Mouse (Mus musculus): ENCODE results near the gene Chdh. TPM values are rescaled to one million over a fixed set of nuclear protein-coding genes. Genes with fewer than 3 reads are reported as not detected.

Gene Chdh
- polyA plus RNA-seq, 1 experiment, result not detected

DNA sequence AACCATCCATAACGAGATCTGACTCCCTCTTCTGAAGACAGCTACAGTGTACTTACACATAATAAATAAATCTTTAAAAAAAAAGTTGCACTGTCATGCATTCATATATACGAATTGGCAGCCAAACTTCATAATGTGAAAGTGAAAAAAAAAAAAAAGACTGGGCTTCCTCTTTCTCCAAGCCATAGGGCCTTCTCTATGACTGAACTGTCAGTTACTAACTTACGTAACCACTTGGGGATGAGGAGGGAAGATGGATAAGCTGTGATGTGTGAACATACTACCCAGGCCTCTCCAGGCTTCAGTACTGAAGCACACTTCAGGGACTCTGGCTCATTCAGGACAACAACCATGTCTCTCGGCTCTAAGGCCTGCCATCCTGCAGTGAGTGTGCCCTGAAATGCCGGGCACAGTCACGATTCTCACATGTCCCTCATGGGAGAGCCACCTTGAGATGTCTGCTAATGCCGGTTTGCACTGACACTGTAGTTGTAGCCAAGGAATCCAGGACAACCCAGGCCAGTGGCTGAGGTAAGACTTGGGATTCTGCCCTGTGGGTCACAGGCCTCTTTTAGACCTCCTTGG is 34.6 kb downstream of the Chdh start:
- no peak for TF ChIP-seq CTCF (IDR thresholded peaks at IDR 0.05; ENCODE audit: insufficient read depth, low read depth, low read length)
- no peak for TF ChIP-seq POLR2A (IDR thresholded peaks at IDR 0.05; ENCODE audit: insufficient read depth, low read depth, low read length)
- Histone ChIP-seq H3K4me1 (ENCODE audit: control insufficient read depth, insufficient read depth, low read length) (peaks cover 7% of the 10 kb centered on the region; the same call in 1 of the 2 replicates), H3K27ac (ENCODE audit: insufficient read depth, low read depth, low read length) (no peak overlapping the region), H3K4me3 (ENCODE audit: insufficient read depth, low read depth, low read length) (no peak overlapping the region)
- WGBS, result 79% methylated on average over 7 of the region's 7 CpGs

- Histone ChIP-seq H3K4me1 (ENCODE audit: control insufficient read depth, insufficient read depth, low read length) (peaks cover 7% of the 10 kb centered on the region; the same call in 1 of the 2 replicates), H3K4me3 (ENCODE audit: insufficient read depth, low read depth, low read length) (no peak overlapping the region), H3K27ac (ENCODE audit: insufficient read depth, low read depth, low read length) (no peak overlapping the region)
- no peak for TF ChIP-seq CTCF (IDR thresholded peaks at IDR 0.05; ENCODE audit: insufficient read depth, low read depth, low read length)
- TF ChIP-seq POLR2A (IDR thresholded peaks at IDR 0.05; ENCODE audit: insufficient read depth, low read depth, low read length), result no peak
- 87% methylated on average over 10 of the region's 10 CpGs for WGBS
Measured at GRCm38 (mm10) chr14:30045239-30045638, 36.4 kb downstream of the Chdh start.

DNA sequence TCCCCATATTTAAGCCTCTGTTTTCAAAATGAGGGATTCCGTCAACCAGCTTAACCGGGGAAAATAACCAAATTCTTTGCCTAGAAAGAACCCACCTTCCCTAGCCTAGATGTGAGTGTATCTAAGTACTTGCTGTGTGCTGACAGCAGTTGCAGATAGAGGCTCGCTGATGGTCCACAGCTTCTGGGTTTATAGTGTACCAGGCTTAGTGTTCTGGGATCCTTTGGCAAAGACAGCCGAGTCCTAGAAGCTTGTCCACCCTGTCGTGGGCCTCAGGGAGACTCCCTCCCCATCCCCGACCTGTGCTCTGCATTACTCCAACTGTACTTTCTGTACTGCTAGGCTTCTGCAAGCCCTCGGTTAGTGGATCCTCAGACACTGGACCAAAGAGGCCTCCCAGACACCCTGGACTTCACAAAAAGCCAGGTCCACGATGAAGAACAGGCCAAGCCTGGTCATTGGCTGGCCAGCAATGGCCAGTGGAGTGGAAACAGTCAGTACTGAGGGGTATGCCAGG is 36.9 kb downstream of the Chdh start:
- no peak overlapping the region for H3K27ac ChIP-seq (ENCODE audit: insufficient read depth, low read depth, low read length)
- no peak for TF ChIP-seq CTCF (IDR thresholded peaks at IDR 0.05; ENCODE audit: insufficient read depth, low read depth, low read length)
- no peak for TF ChIP-seq POLR2A (IDR thresholded peaks at IDR 0.05; ENCODE audit: insufficient read depth, low read depth, low read length)
- 86% methylated on average over 8 of the region's 8 CpGs for WGBS
- no peak overlapping the region for H3K4me3 ChIP-seq (ENCODE audit: insufficient read depth, low read depth, low read length)
- peaks cover 7% of the 10 kb centered on the region; the same call in 1 of the 2 replicates for H3K4me1 ChIP-seq (ENCODE audit: control insufficient read depth, insufficient read depth, low read length)

GRCm38 (mm10) chr14:30046976-30047375 is 38.2 kb downstream of the Chdh start:
- no peak for TF ChIP-seq POLR2A (IDR thresholded peaks at IDR 0.05; ENCODE audit: insufficient read depth, low read depth, low read length)
- no peak for TF ChIP-seq CTCF (IDR thresholded peaks at IDR 0.05; ENCODE audit: insufficient read depth, low read depth, low read length)
- WGBS, result 44% methylated on average over 4 of the region's 4 CpGs
- Histone ChIP-seq H3K4me1 (ENCODE audit: control insufficient read depth, insufficient read depth, low read length) (peaks cover 7% of the 10 kb centered on the region; the same call in 1 of the 2 replicates), H3K4me3 (ENCODE audit: insufficient read depth, low read depth, low read length) (no peak overlapping the region), H3K27ac (ENCODE audit: insufficient read depth, low read depth, low read length) (no peak overlapping the region)

- WGBS, result 86% methylated on average over 3 of the region's 3 CpGs
- peaks cover 11% of the 10 kb centered on the region; the same call in 1 of the 2 replicates for H3K4me1 ChIP-seq (ENCODE audit: control insufficient read depth, insufficient read depth, low read length)
- TF ChIP-seq POLR2A (IDR thresholded peaks at IDR 0.05; ENCODE audit: insufficient read depth, low read depth, low read length) (no peak), CTCF (IDR thresholded peaks at IDR 0.05; ENCODE audit: insufficient read depth, low read depth, low read length) (no peak)
- H3K27ac ChIP-seq (ENCODE audit: insufficient read depth, low read depth, low read length), result no peak overlapping the region
- no peak overlapping the region for H3K4me3 ChIP-seq (ENCODE audit: insufficient read depth, low read depth, low read length)
Measured at GRCm38 (mm10) chr14:30048049-30048448, 39.2 kb downstream of the Chdh start.

DNA sequence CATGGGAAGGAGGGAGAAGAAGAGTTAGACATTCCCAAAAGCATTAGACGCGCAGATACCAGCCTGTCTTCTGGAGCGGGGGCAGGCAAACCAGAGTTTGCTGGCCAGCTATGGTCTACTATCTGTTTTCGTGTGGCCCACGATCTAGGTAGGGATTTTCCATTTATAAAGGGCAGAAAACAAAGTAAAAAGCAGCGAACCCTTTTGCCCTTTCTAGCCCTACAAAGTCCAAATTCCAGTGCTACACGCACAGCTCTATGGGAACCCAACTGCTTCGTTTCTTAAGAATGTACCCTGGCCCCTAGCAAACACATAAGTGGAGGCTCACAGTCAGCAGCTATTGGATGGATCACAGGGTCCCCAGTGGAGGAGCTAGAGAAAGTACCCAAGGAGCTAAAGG is 41.5 kb downstream of the Chdh start:
- Histone ChIP-seq H3K4me3 (ENCODE audit: insufficient read depth, low read depth, low read length) (no peak overlapping the region), H3K27ac (ENCODE audit: insufficient read depth, low read depth, low read length) (no peak overlapping the region), H3K4me1 (ENCODE audit: control insufficient read depth, insufficient read depth, low read length) (peaks cover 12% of the 10 kb centered on the region; the same call in 1 of the 2 replicates)
- 78% methylated on average over 8 of the region's 8 CpGs for WGBS
- TF ChIP-seq POLR2A (IDR thresholded peaks at IDR 0.05; ENCODE audit: insufficient read depth, low read depth, low read length) (no peak), CTCF (IDR thresholded peaks at IDR 0.05; ENCODE audit: insufficient read depth, low read depth, low read length) (no peak)

DNA sequence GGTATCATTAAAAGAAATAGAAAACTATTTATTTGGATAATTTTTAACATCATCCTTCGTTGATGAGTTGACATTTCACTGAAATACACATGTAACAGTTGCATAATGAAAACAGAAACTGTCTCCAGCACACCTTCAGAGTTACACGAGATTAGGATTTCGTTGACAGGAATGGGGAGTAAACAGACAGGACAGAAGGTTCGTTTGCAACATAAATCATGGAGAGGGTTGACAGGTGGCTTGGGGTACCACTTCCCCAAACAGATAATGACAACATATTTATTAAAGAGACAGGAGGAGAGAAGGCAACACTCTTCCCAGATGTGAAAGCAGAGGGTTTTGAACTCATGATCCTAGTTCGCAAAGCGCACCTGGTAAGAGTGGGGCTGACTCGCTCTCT is 46.1 kb downstream of the Chdh start:
- 81% methylated on average over 7 of the region's 7 CpGs for WGBS
- Histone ChIP-seq H3K4me3 (ENCODE audit: insufficient read depth, low read depth, low read length) (no peak overlapping the region), H3K27ac (ENCODE audit: insufficient read depth, low read depth, low read length) (no peak overlapping the region), H3K4me1 (ENCODE audit: control insufficient read depth, insufficient read depth, low read length) (peaks cover 17% of the 10 kb centered on the region)
- TF ChIP-seq CTCF (IDR thresholded peaks at IDR 0.05; ENCODE audit: insufficient read depth, low read depth, low read length), result no peak
- no peak for TF ChIP-seq POLR2A (IDR thresholded peaks at IDR 0.05; ENCODE audit: insufficient read depth, low read depth, low read length)

DNA sequence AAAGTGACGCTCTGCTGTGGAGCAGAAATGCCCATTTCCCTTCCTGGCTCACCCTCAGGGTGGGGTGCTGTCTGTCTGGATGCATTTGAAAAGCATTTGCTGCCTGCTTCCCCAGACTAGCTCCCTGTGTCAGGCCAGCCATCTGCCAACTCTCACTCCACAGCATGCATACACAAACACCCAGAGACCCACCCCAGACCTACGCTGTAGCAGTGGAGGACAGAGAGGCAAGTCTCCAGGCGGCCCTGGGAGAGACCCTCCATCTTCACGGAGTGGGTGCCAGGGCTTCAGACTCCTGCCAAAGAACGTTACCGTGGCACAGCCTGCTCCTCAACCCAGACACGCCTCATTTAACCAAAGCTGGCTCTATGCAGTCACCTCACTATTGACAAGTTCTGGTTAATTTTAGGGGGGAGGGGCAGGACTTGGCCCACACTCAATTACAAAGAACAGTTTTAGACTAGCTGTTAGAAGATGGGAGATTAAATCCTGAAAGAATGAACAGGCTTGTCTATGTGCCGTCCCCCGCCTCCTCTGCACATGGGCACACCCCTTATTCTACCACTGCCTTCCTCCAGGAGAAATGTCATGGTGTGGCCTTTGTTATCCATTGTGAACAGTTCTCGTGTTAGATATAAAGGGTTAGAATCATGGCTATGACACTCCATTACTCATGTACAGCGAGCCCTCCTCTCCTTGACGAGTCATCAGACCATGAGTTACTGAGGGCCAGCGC is 47.4 kb downstream of the Chdh start:
- WGBS, result 24% methylated on average over 13 of the region's 13 CpGs
- Histone ChIP-seq H3K4me3 (ENCODE audit: insufficient read depth, low read depth, low read length) (no peak overlapping the region), H3K4me1 (ENCODE audit: control insufficient read depth, insufficient read depth, low read length) (peaks cover 18% of the 10 kb centered on the region), H3K27ac (ENCODE audit: insufficient read depth, low read depth, low read length) (no peak overlapping the region)
- TF ChIP-seq CTCF (IDR thresholded peaks at IDR 0.05; ENCODE audit: insufficient read depth, low read depth, low read length) (no peak), POLR2A (IDR thresholded peaks at IDR 0.05; ENCODE audit: insufficient read depth, low read depth, low read length) (no peak)

DNA sequence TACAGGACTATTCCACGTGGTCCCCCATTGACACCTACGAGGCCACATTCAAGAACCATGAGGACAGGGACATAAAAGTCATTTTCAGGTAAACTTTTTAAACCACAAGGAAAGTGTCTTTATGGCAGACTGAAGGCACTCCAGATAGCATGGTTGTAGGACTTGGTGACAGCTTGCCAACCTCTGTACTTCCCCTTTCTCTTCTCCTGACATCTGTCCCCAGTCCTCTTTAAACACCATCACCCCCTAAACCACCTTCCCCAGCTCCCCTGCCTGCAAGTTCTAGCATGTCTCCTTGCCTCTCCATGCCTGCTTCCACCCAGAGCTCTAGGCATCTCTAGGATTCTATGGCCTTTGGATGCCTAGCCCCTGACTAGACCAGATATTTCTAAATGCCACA is 56.0 kb downstream of the Chdh start:
- peaks cover 11% of the 10 kb centered on the region for H3K4me1 ChIP-seq (ENCODE audit: control insufficient read depth, insufficient read depth, low read length)
- H3K4me3 ChIP-seq (ENCODE audit: insufficient read depth, low read depth, low read length), result no peak overlapping the region
- WGBS, result 87% methylated on average over 2 of the region's 2 CpGs
- no peak overlapping the region for H3K27ac ChIP-seq (ENCODE audit: insufficient read depth, low read depth, low read length)
- TF ChIP-seq CTCF (IDR thresholded peaks at IDR 0.05; ENCODE audit: insufficient read depth, low read depth, low read length) (no peak), POLR2A (IDR thresholded peaks at IDR 0.05; ENCODE audit: insufficient read depth, low read depth, low read length) (no peak)

All from olfactory bulb, adult 2 months (tissue).